Mouse (Mus musculus): ENCODE data around the gene Vps13d.

Gene Vps13d

GRCm38 (mm10) chr4:145002733-145003132 lies 192.1 kb downstream of the Vps13d start:
- no peak for DNase-seq (ENCODE audit: low spot score)

- DNase-seq (ENCODE audit: low spot score): no peak
Measured at GRCm38 (mm10) chr4:144999903-145000382, 194.9 kb downstream of the Vps13d start.

GRCm38 (mm10) chr4:144999572-144999880 lies 195.3 kb downstream of the Vps13d start:
- DNase-seq (ENCODE audit: low spot score): no peak

GRCm38 (mm10) chr4:144998808-144999571 lies 195.8 kb downstream of the Vps13d start:
- DNase-seq (ENCODE audit: low spot score): no peak

GRCm38 (mm10) chr4:144997887-144998658 lies 196.7 kb downstream of the Vps13d start:
- DNase-seq (ENCODE audit: low spot score): peak; percentile 11

GRCm38 (mm10) chr4:144996996-144997820 lies 197.6 kb downstream of the Vps13d start:
- DNase-seq (ENCODE audit: low spot score): no peak

GRCm38 (mm10) chr4:144995826-144996225 lies 199.0 kb downstream of the Vps13d start:
- no peak for DNase-seq (ENCODE audit: low spot score)

GRCm38 (mm10) chr4:144993047-144993917 lies 201.5 kb downstream of the Vps13d start:
- no peak for DNase-seq (ENCODE audit: low spot score)

GRCm38 (mm10) chr4:144992413-144992812 lies 202.4 kb downstream of the Vps13d start:
- no peak for DNase-seq (ENCODE audit: low spot score)

GRCm38 (mm10) chr4:144988443-144989206 lies 206.2 kb downstream of the Vps13d start:
- DNase-seq (ENCODE audit: low spot score): no peak

GRCm38 (mm10) chr4:144986016-144986805 lies 208.6 kb downstream of the Vps13d start:
- DNase-seq (ENCODE audit: low spot score): no peak

GRCm38 (mm10) chr4:144983821-144984371 lies 210.9 kb downstream of the Vps13d start:
- no peak for DNase-seq (ENCODE audit: low spot score)

- no peak for DNase-seq (ENCODE audit: low spot score)
Measured at GRCm38 (mm10) chr4:144983228-144983744, 211.5 kb downstream of the Vps13d start.

GRCm38 (mm10) chr4:144980811-144981551 lies 213.8 kb downstream of the Vps13d start:
- DNase-seq (ENCODE audit: low spot score): no peak

- no peak for DNase-seq (ENCODE audit: low spot score)
Measured at GRCm38 (mm10) chr4:144980110-144980509, 214.7 kb downstream of the Vps13d start.

- no peak for DNase-seq (ENCODE audit: low spot score)
Measured at GRCm38 (mm10) chr4:144978039-144978438, 216.8 kb downstream of the Vps13d start.

- no peak for DNase-seq (ENCODE audit: low spot score)
Measured at GRCm38 (mm10) chr4:144977057-144977456, 217.7 kb downstream of the Vps13d start.

GRCm38 (mm10) chr4:144975505-144975904 lies 219.3 kb downstream of the Vps13d start:
- DNase-seq (ENCODE audit: low spot score): no peak

- no peak for DNase-seq (ENCODE audit: low spot score)
Measured at GRCm38 (mm10) chr4:144974458-144974857, 220.3 kb downstream of the Vps13d start.

Measured in MN1 (cell line).